Mouse (Mus musculus) neural tube, embryonic 10.5 days (tissue): ENCODE measurements around the gene Tbc1d9.
"Not testable (repeated sequence)": the region's sequence is repeated elsewhere in the genome, so short reads cannot be mapped to it uniquely, and the experiment has no call there.

Source experiments
- DNase-seq: peaks from one replicate; pipeline ENCODE4 v3.0.0-alpha.2; 2017; ENCODE audit warnings: low spot score; ENCODE audit errors: extremely low spot score

Tbc1d9 gene

GRCm38 (mm10) chr8:83227336-83227735 lies 62.2 kb downstream of the Tbc1d9 start:
- DNase-seq, result no peak

- no peak for DNase-seq
These were observed 67.9 kb downstream of the Tbc1d9 start for GRCm38 (mm10) chr8:83233099-83233498.

- no peak for DNase-seq
These were observed 74.2 kb downstream of the Tbc1d9 start for GRCm38 (mm10) chr8:83239341-83239740.

- DNase-seq, result no peak
These were observed 79.0 kb downstream of the Tbc1d9 start for GRCm38 (mm10) chr8:83244151-83244550.

- DNase-seq, result no peak
These were observed 85.7 kb downstream of the Tbc1d9 start for GRCm38 (mm10) chr8:83250858-83251257.

- DNase-seq, result no peak
These were observed 86.5 kb downstream of the Tbc1d9 start for GRCm38 (mm10) chr8:83251362-83252246.

GRCm38 (mm10) chr8:83252791-83253190 lies 87.6 kb downstream of the Tbc1d9 start:
- no peak for DNase-seq

- no peak for DNase-seq
These were observed 92.5 kb downstream of the Tbc1d9 start for GRCm38 (mm10) chr8:83257631-83258030.

GRCm38 (mm10) chr8:83260418-83261215 lies 95.5 kb downstream of the Tbc1d9 start:
- DNase-seq, result peak; percentile 69

- no peak for DNase-seq
These were observed 106.0 kb downstream of the Tbc1d9 start for GRCm38 (mm10) chr8:83271172-83271571.

- no peak for DNase-seq
These were observed 107.3 kb downstream of the Tbc1d9 start for GRCm38 (mm10) chr8:83272464-83272863.

- peak; percentile 26 for DNase-seq
These were observed 109.3 kb downstream of the Tbc1d9 start for GRCm38 (mm10) chr8:83274470-83274869.

- DNase-seq, result no peak
These were observed 113.3 kb downstream of the Tbc1d9 start for GRCm38 (mm10) chr8:83278431-83278830.

GRCm38 (mm10) chr8:83285391-83285790 lies 120.2 kb downstream of the Tbc1d9 start:
- no peak for DNase-seq

GRCm38 (mm10) chr8:83290176-83290575 lies 125.0 kb downstream of the Tbc1d9 start, which contains the start of gene Ucp1:
Gene Ucp1, plus strand, starts transcription at chr8:83290352.
- peak; percentile 24 for DNase-seq

- DNase-seq, result no peak
These were observed 132.2 kb downstream of the Tbc1d9 start for GRCm38 (mm10) chr8:83297375-83297774.

GRCm38 (mm10) chr8:83300135-83300534 lies 135.0 kb downstream of the Tbc1d9 start:
- no peak for DNase-seq

GRCm38 (mm10) chr8:83304946-83305345 lies 139.8 kb downstream of the Tbc1d9 start:
- no peak for DNase-seq

- DNase-seq, result no peak
These were observed 144.7 kb downstream of the Tbc1d9 start for GRCm38 (mm10) chr8:83309836-83310235.

GRCm38 (mm10) chr8:83315084-83315483 lies 149.9 kb downstream of the Tbc1d9 start:
- not testable (repeated sequence) for DNase-seq

GRCm38 (mm10) chr8:83315691-83316090 lies 150.5 kb downstream of the Tbc1d9 start:
- DNase-seq, result no peak

GRCm38 (mm10) chr8:83320543-83320942 lies 155.4 kb downstream of the Tbc1d9 start:
- DNase-seq, result no peak
